Mouse (Mus musculus): ENCODE data around the gene Ftl1. TPM values are rescaled to one million over a fixed set of nuclear protein-coding genes. Genes with fewer than 3 reads are reported as not detected.
"Not testable (repeated sequence)": the region's sequence is repeated elsewhere in the genome, so short reads cannot be mapped to it uniquely, and the experiment has no call there.

The Ftl1 gene
- polyA plus RNA-seq, 1 experiment from 2014 or later, result 5,518 TPM

GRCm38 (mm10) chr7:45466283-45467089 is 6.8 kb upstream of the Ftl1 start, which contains the start of gene Bax:
TSS of gene Bax (minus strand) at chr7:45466898.
- ATAC-seq (peak; percentile 89), DNase-seq (peak; percentile 96)
- peak within 1 kb of the TSS; percentile 98 for H3K4me2 ChIP-seq (ENCODE audit: low read depth, low read length)
- peaks cover 25% of the 10 kb centered on the region for H3K36me3 ChIP-seq (replicated peaks; ENCODE audit: insufficient read depth, low read length)
- TF ChIP-seq CTCF (IDR thresholded peaks at IDR 0.05; ENCODE audit: low read depth) (no peak), EP300 (IDR thresholded peaks at IDR 0.05; ENCODE audit: low read depth) (no peak)
- peak within 1 kb of the TSS; percentile 84 for H3K9ac ChIP-seq (replicated peaks)
- under 1% methylated on average over 57 of the region's 58 CpGs for WGBS (ENCODE audit: insufficient replicate concordance)
- H3K4me3 ChIP-seq (ENCODE audit: low read depth, low read length), result peak within 1 kb of the TSS; percentile 93
- peaks cover 20% of the 10 kb centered on the region for H3K4me1 ChIP-seq (ENCODE audit: insufficient read depth)
- no peaks in the 10 kb centered on the region for H3K27me3 ChIP-seq (ENCODE audit: insufficient read depth, low read length)
- no peaks in the 10 kb centered on the region for H3K9me3 ChIP-seq (ENCODE audit: low read length)
- peak within 1 kb of the TSS; percentile 58; the same call in 1 of the 2 replicates for H3K27ac ChIP-seq (ENCODE audit: low read depth)

- 65% methylated on average over 9 of the region's 9 CpGs for WGBS (ENCODE audit: insufficient replicate concordance)
- H3K36me3 ChIP-seq (replicated peaks; ENCODE audit: insufficient read depth, low read length), result peaks cover 26% of the 10 kb centered on the region
- no peak for ATAC-seq
- H3K27me3 ChIP-seq (ENCODE audit: insufficient read depth, low read length), result no peaks in the 10 kb centered on the region
- TF ChIP-seq EP300 (IDR thresholded peaks at IDR 0.05; ENCODE audit: low read depth) (no peak), CTCF (IDR thresholded peaks at IDR 0.05; ENCODE audit: low read depth) (0 out of 2 replicates have a peak, but pooled peaks have one; percentile 11)
- peaks cover 26% of the 10 kb centered on the region for H3K4me1 ChIP-seq (ENCODE audit: insufficient read depth)
- DNase-seq, result no peak
- no peaks in the 10 kb centered on the region for H3K9me3 ChIP-seq (ENCODE audit: low read length)
- H3K27ac ChIP-seq (ENCODE audit: low read depth), result no peak overlapping the region
- peak overlapping the region; percentile 98 for H3K4me2 ChIP-seq (ENCODE audit: low read depth, low read length)
- H3K9ac ChIP-seq (replicated peaks), result peak overlapping the region; percentile 84
- H3K4me3 ChIP-seq (ENCODE audit: low read depth, low read length), result peak overlapping the region; percentile 93
Observed at GRCm38 (mm10) chr7:45465549-45465948, 5.9 kb upstream of the Ftl1 start.

- Histone ChIP-seq H3K4me2 (ENCODE audit: low read depth, low read length) (peak overlapping the region; percentile 98; the same call in 1 of the 2 replicates), H3K4me3 (ENCODE audit: low read depth, low read length) (no peak overlapping the region), H3K4me1 (ENCODE audit: insufficient read depth) (peaks cover 31% of the 10 kb centered on the region), H3K9me3 (ENCODE audit: low read length) (no peaks in the 10 kb centered on the region), H3K27me3 (ENCODE audit: insufficient read depth, low read length) (no peaks in the 10 kb centered on the region), H3K36me3 (replicated peaks; ENCODE audit: insufficient read depth, low read length) (peaks cover 26% of the 10 kb centered on the region), H3K27ac (ENCODE audit: low read depth) (no peak overlapping the region), H3K9ac (replicated peaks) (no peak overlapping the region)
- WGBS (ENCODE audit: insufficient replicate concordance), result 93% methylated on average over 12 of the region's 12 CpGs
- no peak for ATAC-seq
- DNase-seq, result no peak
- no peak for TF ChIP-seq EP300 (IDR thresholded peaks at IDR 0.05; ENCODE audit: low read depth)
- TF ChIP-seq CTCF (IDR thresholded peaks at IDR 0.05; ENCODE audit: low read depth), result no peak
Observed at GRCm38 (mm10) chr7:45465112-45465511, 5.4 kb upstream of the Ftl1 start.

- 89% methylated on average over 7 of the region's 7 CpGs for WGBS (ENCODE audit: insufficient replicate concordance)
- DNase-seq (no peak), ATAC-seq (no peak)
- Histone ChIP-seq H3K9me3 (ENCODE audit: low read length) (no peaks in the 10 kb centered on the region), H3K27me3 (ENCODE audit: insufficient read depth, low read length) (no peaks in the 10 kb centered on the region), H3K4me3 (ENCODE audit: low read depth, low read length) (no peak overlapping the region), H3K9ac (replicated peaks) (no peak overlapping the region), H3K4me1 (ENCODE audit: insufficient read depth) (peaks cover 33% of the 10 kb centered on the region), H3K27ac (ENCODE audit: low read depth) (no peak overlapping the region; the same call in 1 of the 2 replicates), H3K4me2 (ENCODE audit: low read depth, low read length) (no peak overlapping the region), H3K36me3 (replicated peaks; ENCODE audit: insufficient read depth, low read length) (peaks cover 26% of the 10 kb centered on the region)
- no peak for TF ChIP-seq CTCF (IDR thresholded peaks at IDR 0.05; ENCODE audit: low read depth)
- TF ChIP-seq EP300 (IDR thresholded peaks at IDR 0.05; ENCODE audit: low read depth), result no peak
Observed at GRCm38 (mm10) chr7:45463987-45464778, 4.5 kb upstream of the Ftl1 start.

- H3K27ac ChIP-seq (ENCODE audit: low read depth); H3K4me3 ChIP-seq (ENCODE audit: low read depth, low read length); H3K9ac ChIP-seq (replicated peaks); H3K9me3 ChIP-seq (ENCODE audit: low read length); ATAC-seq; DNase-seq; H3K27me3 ChIP-seq (ENCODE audit: insufficient read depth, low read length); H3K4me2 ChIP-seq (ENCODE audit: low read depth, low read length): not testable (repeated sequence)
- 73% methylated on average over 4 of the region's 4 CpGs for WGBS (ENCODE audit: insufficient replicate concordance)
- Histone ChIP-seq H3K4me1 (ENCODE audit: insufficient read depth) (peaks cover 37% of the 10 kb centered on the region), H3K36me3 (replicated peaks; ENCODE audit: insufficient read depth, low read length) (peaks cover 37% of the 10 kb centered on the region)
- peak; percentile 29 for TF ChIP-seq CTCF (IDR thresholded peaks at IDR 0.05; ENCODE audit: low read depth)
Observed at GRCm38 (mm10) chr7:45462868-45463267, 3.2 kb upstream of the Ftl1 start.

- no peak for ATAC-seq
- Histone ChIP-seq H3K9me3 (ENCODE audit: low read length) (no peaks in the 10 kb centered on the region), H3K9ac (replicated peaks) (no peak overlapping the region), H3K4me3 (ENCODE audit: low read depth, low read length) (no peak overlapping the region), H3K27me3 (ENCODE audit: insufficient read depth, low read length) (no peaks in the 10 kb centered on the region), H3K36me3 (replicated peaks; ENCODE audit: insufficient read depth, low read length) (peaks cover 42% of the 10 kb centered on the region), H3K4me2 (ENCODE audit: low read depth, low read length) (no peak overlapping the region), H3K27ac (ENCODE audit: low read depth) (no peak overlapping the region; the same call in 1 of the 2 replicates), H3K4me1 (ENCODE audit: insufficient read depth) (peaks cover 42% of the 10 kb centered on the region)
- WGBS (ENCODE audit: insufficient replicate concordance), result 80% methylated on average over 4 of the region's 4 CpGs
- TF ChIP-seq EP300 (IDR thresholded peaks at IDR 0.05; ENCODE audit: low read depth), result no peak
- no peak for TF ChIP-seq CTCF (IDR thresholded peaks at IDR 0.05; ENCODE audit: low read depth)
- DNase-seq, result no peak
Observed at GRCm38 (mm10) chr7:45462325-45462724, 2.6 kb upstream of the Ftl1 start.

Data from liver, postnatal 0 days (tissue).